Mouse (Mus musculus) T-helper 1 cell (primary cell): ENCODE data around the gene Uvrag.

Source experiments
- in situ Hi-C: fragments of 300-600 bp; cut with MboI, MseI; formaldehyde crosslinking; loops from one replicate; pipeline ENCODE4 v1.15.1; 2025; ENCODE audit warnings: high pct_unique_total_duplicates

The Uvrag gene

GRCm38 (mm10) chr7:99140984-99141918, at the start of gene Uvrag:
Gene Uvrag, minus strand, starts transcription at chr7:99141141.
- in situ Hi-C loops, result loop anchor here (10.0 kb wide), 1 partner anchor 1234 kb away; the partner anchor contains the start of genes C2cd3 and Ppme1

GRCm38 (mm10) chr7:99189885-99190284, 48.9 kb upstream of the Uvrag start:
- in situ Hi-C loops, result no loop called here

- in situ Hi-C loops, result no loop called here
These were observed 47.7 kb upstream of the Uvrag start for GRCm38 (mm10) chr7:99188630-99189029.

GRCm38 (mm10) chr7:99187451-99187850, 46.5 kb upstream of the Uvrag start:
- in situ Hi-C loops, result no loop called here

- in situ Hi-C loops, result no loop called here
These were observed 44.5 kb upstream of the Uvrag start for GRCm38 (mm10) chr7:99185405-99185804.

- in situ Hi-C loops, result no loop called here
These were observed 42.8 kb upstream of the Uvrag start for GRCm38 (mm10) chr7:99183751-99184150.

- in situ Hi-C loops, result no loop called here
These were observed 41.7 kb upstream of the Uvrag start, which contains the start of gene Dgat2 for GRCm38 (mm10) chr7:99182432-99183172. Gene Dgat2, minus strand, starts transcription at chr7:99182719.

GRCm38 (mm10) chr7:99181619-99182431, 40.9 kb upstream of the Uvrag start:
- in situ Hi-C loops, result no loop called here

GRCm38 (mm10) chr7:99180162-99180561, 39.2 kb upstream of the Uvrag start:
- in situ Hi-C loops, result no loop called here

- in situ Hi-C loops, result no loop called here
These were observed 38.3 kb upstream of the Uvrag start for GRCm38 (mm10) chr7:99179271-99179670.

GRCm38 (mm10) chr7:99177386-99177785, 36.4 kb upstream of the Uvrag start:
- in situ Hi-C loops, result no loop called here

- in situ Hi-C loops, result no loop called here
These were observed 34.7 kb upstream of the Uvrag start for GRCm38 (mm10) chr7:99175666-99176065.

GRCm38 (mm10) chr7:99175118-99175517, 34.2 kb upstream of the Uvrag start:
- in situ Hi-C loops, result no loop called here

- in situ Hi-C loops, result no loop called here
These were observed 33.1 kb upstream of the Uvrag start for GRCm38 (mm10) chr7:99174006-99174405.

GRCm38 (mm10) chr7:99172898-99173297, 32.0 kb upstream of the Uvrag start:
- in situ Hi-C loops, result no loop called here

- in situ Hi-C loops, result no loop called here
These were observed 31.0 kb upstream of the Uvrag start for GRCm38 (mm10) chr7:99171730-99172463.

- in situ Hi-C loops, result no loop called here
These were observed 29.6 kb upstream of the Uvrag start for GRCm38 (mm10) chr7:99170519-99170918.

- in situ Hi-C loops, result no loop called here
These were observed 28.9 kb upstream of the Uvrag start for GRCm38 (mm10) chr7:99169717-99170403.

- in situ Hi-C loops, result no loop called here
These were observed 27.8 kb upstream of the Uvrag start for GRCm38 (mm10) chr7:99168756-99169155.

GRCm38 (mm10) chr7:99167939-99168338, 27.0 kb upstream of the Uvrag start:
- in situ Hi-C loops, result no loop called here
